Mouse (Mus musculus): ENCODE measurements around the gene Ppox.
"Not testable (repeated sequence)": the region's sequence is repeated elsewhere in the genome, so short reads cannot be mapped to it uniquely, and the experiment has no call there.

The Ppox gene

GRCm38 (mm10) chr1:171248386-171249226, 32.4 kb downstream of the Ppox start:
- Histone ChIP-seq H3K27me3 (ENCODE audit: control insufficient read depth, insufficient read depth, low read length, poor library complexity, severe bottlenecking) (no peaks in the 10 kb centered on the region), H3K36me3 (ENCODE audit: control insufficient read depth, insufficient read depth, low read length, poor library complexity, severe bottlenecking) (0 out of 2 replicates have a peak, but pooled peaks cover 2% of the 10 kb centered on the region)
- DNase-seq (ENCODE audit: low read depth, low spot score): no peak

DNA sequence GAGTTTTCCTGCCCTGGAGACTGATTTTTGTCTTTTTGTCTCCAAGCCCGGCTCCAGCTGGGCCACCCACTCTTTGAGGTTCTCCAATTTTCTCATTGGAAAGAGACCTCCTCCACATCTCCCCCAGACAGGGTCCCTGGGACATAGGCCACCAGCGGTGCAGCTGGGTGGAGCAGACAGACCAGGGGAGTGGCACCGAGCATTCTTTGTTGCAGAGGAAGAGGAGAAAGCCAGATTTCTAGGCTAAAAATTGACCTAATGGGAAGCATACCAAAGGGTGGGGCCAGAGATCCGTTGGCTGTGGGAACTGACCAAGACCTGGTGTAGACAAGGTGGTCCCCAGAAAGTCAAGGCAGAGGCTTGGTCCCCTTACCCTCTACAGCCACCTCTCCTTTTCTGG, 33.1 kb downstream of the Ppox start:
- Histone ChIP-seq H3K36me3 (ENCODE audit: control insufficient read depth, insufficient read depth, low read length, poor library complexity, severe bottlenecking) (peaks cover 2% of the 10 kb centered on the region; the same call in 1 of the 2 replicates), H3K27me3 (ENCODE audit: control insufficient read depth, insufficient read depth, low read length, poor library complexity, severe bottlenecking) (no peaks in the 10 kb centered on the region)
- no peak for DNase-seq (ENCODE audit: low read depth, low spot score)

GRCm38 (mm10) chr1:171247453-171247841, 33.5 kb downstream of the Ppox start:
- Histone ChIP-seq H3K36me3 (ENCODE audit: control insufficient read depth, insufficient read depth, low read length, poor library complexity, severe bottlenecking) (peaks cover 2% of the 10 kb centered on the region; the same call in 1 of the 2 replicates), H3K27me3 (ENCODE audit: control insufficient read depth, insufficient read depth, low read length, poor library complexity, severe bottlenecking) (no peaks in the 10 kb centered on the region)
- DNase-seq (ENCODE audit: low read depth, low spot score): no peak

GRCm38 (mm10) chr1:171246709-171247452, 34.1 kb downstream of the Ppox start:
- DNase-seq (ENCODE audit: low read depth, low spot score): peak; percentile 98
- peaks cover 2% of the 10 kb centered on the region; the same call in 1 of the 2 replicates for H3K36me3 ChIP-seq (ENCODE audit: control insufficient read depth, insufficient read depth, low read length, poor library complexity, severe bottlenecking)
- no peaks in the 10 kb centered on the region for H3K27me3 ChIP-seq (ENCODE audit: control insufficient read depth, insufficient read depth, low read length, poor library complexity, severe bottlenecking)

- Histone ChIP-seq H3K36me3 (ENCODE audit: control insufficient read depth, insufficient read depth, low read length, poor library complexity, severe bottlenecking) (peaks cover 3% of the 10 kb centered on the region), H3K27me3 (ENCODE audit: control insufficient read depth, insufficient read depth, low read length, poor library complexity, severe bottlenecking) (no peaks in the 10 kb centered on the region)
- DNase-seq (ENCODE audit: low read depth, low spot score): no peak
Observed at GRCm38 (mm10) chr1:171245353-171245752, 35.6 kb downstream of the Ppox start.

DNA sequence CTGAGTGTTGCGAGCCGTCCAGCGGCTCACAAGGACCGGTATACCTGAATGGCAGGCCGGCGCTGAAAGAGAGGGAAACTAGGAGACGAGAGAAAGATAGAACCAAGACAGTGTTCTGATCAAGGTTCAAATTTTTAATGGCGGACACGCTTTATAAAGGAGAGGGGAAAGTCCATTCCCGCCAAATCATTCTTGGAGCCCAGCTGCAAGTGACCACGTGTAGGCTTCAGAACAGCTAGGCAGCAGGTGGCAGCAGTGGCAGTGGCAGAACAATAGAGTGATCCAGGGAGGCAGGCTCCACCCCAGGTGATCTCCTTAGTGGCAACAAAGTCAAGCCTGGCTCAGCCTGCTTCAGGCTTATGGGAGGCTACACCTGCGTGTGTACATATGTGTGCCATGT, 39.0 kb downstream of the Ppox start:
- not testable (repeated sequence) for DNase-seq (ENCODE audit: low read depth, low spot score); H3K36me3 ChIP-seq (ENCODE audit: control insufficient read depth, insufficient read depth, low read length, poor library complexity, severe bottlenecking); H3K27me3 ChIP-seq (ENCODE audit: control insufficient read depth, insufficient read depth, low read length, poor library complexity, severe bottlenecking)

DNA sequence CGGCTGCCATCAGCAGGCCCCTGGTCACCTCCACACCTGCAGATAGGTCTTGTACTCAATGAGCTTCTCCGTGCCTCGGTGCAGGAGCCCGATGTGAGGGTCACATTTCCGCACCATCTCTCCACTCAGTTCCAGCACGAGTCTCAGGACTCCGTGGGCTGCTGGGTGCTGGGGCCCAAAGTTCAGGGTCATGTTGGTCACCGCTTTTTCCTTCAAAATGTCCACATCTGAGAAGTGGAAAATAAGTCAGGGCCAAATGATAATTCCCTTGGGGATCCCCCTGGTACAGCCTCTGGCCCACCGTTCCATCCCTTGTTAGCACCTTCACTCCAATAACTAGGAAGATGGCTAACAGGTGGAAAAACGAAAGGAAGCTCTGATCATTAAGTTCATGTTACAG, 40.1 kb downstream of the Ppox start:
- H3K36me3 ChIP-seq (ENCODE audit: control insufficient read depth, insufficient read depth, low read length, poor library complexity, severe bottlenecking): peaks cover 9% of the 10 kb centered on the region
- DNase-seq (ENCODE audit: low read depth, low spot score): no peak

GRCm38 (mm10) chr1:171239992-171240744, 40.8 kb downstream of the Ppox start:
- peaks cover 8% of the 10 kb centered on the region for H3K36me3 ChIP-seq (ENCODE audit: control insufficient read depth, insufficient read depth, low read length, poor library complexity, severe bottlenecking)
- H3K27me3 ChIP-seq (ENCODE audit: control insufficient read depth, insufficient read depth, low read length, poor library complexity, severe bottlenecking): no peaks in the 10 kb centered on the region
- no peak for DNase-seq (ENCODE audit: low read depth, low spot score)

More for the DNA sequence above, 40.1 kb downstream of the Ppox start:
- no peaks in the 10 kb centered on the region for H3K27me3 ChIP-seq (ENCODE audit: control insufficient read depth, insufficient read depth, low read length, poor library complexity, severe bottlenecking)

GRCm38 (mm10) chr1:171238463-171238862, 42.5 kb downstream of the Ppox start:
- Histone ChIP-seq H3K36me3 (ENCODE audit: control insufficient read depth, insufficient read depth, low read length, poor library complexity, severe bottlenecking) (peaks cover 8% of the 10 kb centered on the region), H3K27me3 (ENCODE audit: control insufficient read depth, insufficient read depth, low read length, poor library complexity, severe bottlenecking) (no peaks in the 10 kb centered on the region)
- DNase-seq (ENCODE audit: low read depth, low spot score): peak; percentile 75

DNA sequence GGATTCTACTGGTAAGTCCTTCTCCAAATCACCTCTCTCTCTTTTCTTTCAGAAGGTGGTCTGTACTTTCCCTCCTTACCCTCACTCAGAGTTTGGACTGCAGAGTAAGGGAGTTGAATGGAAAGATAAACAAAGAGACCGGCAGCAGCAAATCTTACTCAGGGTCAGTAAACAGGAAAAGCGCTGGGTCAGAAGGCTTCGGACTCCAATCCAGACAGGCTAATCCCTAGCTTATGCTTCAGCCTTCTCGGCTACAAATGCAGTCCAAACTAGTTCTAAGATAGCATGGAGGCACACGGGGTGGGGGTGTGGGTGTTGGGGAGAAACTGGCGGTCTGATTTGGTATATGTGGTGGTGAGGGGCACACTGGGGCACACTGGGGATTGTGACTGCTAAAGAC, 43.5 kb downstream of the Ppox start:
- no peaks in the 10 kb centered on the region for H3K27me3 ChIP-seq (ENCODE audit: control insufficient read depth, insufficient read depth, low read length, poor library complexity, severe bottlenecking)
- H3K36me3 ChIP-seq (ENCODE audit: control insufficient read depth, insufficient read depth, low read length, poor library complexity, severe bottlenecking): peaks cover 8% of the 10 kb centered on the region
- no peak for DNase-seq (ENCODE audit: low read depth, low spot score)

DNA sequence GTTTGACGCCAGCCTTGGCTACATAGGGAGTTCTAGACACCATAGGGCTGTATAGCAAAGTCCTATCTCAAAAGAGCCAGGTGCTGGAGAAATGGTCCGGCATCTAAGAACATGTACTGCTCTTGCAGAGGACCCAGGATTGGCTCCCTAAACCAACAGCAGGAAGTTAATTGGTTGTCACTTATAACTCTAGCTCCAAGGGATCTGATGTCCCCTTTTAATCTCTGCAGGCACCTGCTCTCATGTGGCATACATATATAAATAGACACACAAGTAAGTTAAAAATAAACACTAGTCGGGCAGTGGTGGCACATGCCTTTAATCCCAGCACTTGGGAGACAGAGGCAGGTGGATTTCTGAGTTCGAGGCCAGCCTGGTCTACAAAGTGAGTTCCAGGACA, 45.2 kb downstream of the Ppox start:
- H3K36me3 ChIP-seq (ENCODE audit: control insufficient read depth, insufficient read depth, low read length, poor library complexity, severe bottlenecking): peaks cover 6% of the 10 kb centered on the region
- no peaks in the 10 kb centered on the region for H3K27me3 ChIP-seq (ENCODE audit: control insufficient read depth, insufficient read depth, low read length, poor library complexity, severe bottlenecking)
- no peak for DNase-seq (ENCODE audit: low read depth, low spot score)

DNA sequence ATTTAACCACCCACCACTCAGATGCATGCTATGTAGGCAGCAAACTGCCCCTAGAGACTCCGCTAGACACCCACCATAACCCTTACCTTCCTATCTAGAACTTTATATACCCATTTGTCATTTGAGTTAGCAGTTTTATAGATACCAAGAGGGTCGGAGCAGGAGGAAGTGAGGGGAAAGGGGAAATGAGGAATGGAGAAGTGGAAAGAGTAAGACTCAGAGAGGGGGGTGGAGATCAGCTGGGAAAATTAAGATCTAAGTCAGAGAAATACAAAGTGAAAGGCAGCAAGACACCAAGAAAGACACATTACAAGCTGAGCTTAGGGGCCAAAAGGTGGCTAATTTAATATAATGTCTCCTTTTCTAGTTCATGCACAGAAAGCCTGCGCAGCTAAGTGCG, 46.4 kb downstream of the Ppox start:
- H3K27me3 ChIP-seq (ENCODE audit: control insufficient read depth, insufficient read depth, low read length, poor library complexity, severe bottlenecking): no peaks in the 10 kb centered on the region
- H3K36me3 ChIP-seq (ENCODE audit: control insufficient read depth, insufficient read depth, low read length, poor library complexity, severe bottlenecking): peaks cover 6% of the 10 kb centered on the region
- DNase-seq (ENCODE audit: low read depth, low spot score): no peak

DNA sequence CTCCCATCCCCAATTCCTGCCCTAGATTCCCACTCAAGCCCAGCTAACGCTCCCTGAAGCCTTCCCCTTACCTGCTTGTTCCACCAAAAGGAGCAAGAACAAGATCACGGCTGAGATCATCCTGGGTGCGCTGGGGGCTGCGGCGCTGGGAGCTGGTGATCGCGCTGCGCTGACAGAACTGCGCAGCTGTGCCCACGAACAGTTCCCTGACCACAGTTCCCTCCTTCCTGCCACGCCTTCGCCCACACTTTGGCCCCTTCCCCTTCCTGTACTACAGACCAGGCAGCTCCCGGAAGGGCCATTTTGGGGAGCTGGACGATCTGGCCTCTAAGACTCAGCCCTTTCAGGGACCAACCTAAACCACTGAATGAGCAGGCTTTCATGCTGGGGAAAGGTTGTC, 46.9 kb downstream of the Ppox start, which contains the start of gene Fcer1g:
Gene Fcer1g, minus strand, starts transcription at position 240 of the 400 bp plus-strand sequence.
- DNase-seq (ENCODE audit: low read depth, low spot score): no peak
- Histone ChIP-seq H3K27me3 (ENCODE audit: control insufficient read depth, insufficient read depth, low read length, poor library complexity, severe bottlenecking) (no peaks in the 10 kb centered on the region), H3K36me3 (ENCODE audit: control insufficient read depth, insufficient read depth, low read length, poor library complexity, severe bottlenecking) (peaks cover 6% of the 10 kb centered on the region)

GRCm38 (mm10) chr1:171232800-171233730, 47.9 kb downstream of the Ppox start:
- H3K27me3 ChIP-seq (ENCODE audit: control insufficient read depth, insufficient read depth, low read length, poor library complexity, severe bottlenecking): no peaks in the 10 kb centered on the region
- peaks cover 4% of the 10 kb centered on the region for H3K36me3 ChIP-seq (ENCODE audit: control insufficient read depth, insufficient read depth, low read length, poor library complexity, severe bottlenecking)
- no peak for DNase-seq (ENCODE audit: low read depth, low spot score)

Measured in splenic B cell, adult 2 months (primary cell).